Mouse (Mus musculus) v-Abl transformed pro-B cells (cell line): ENCODE results near the gene Zkscan5.

Experiments used
- in situ Hi-C, 2 experiments: fragments of 400-800 bp; cut with MboI; formaldehyde crosslinking; loops; one replicate each; pipeline ENCODE4 v1.15.1; 2025; ENCODE audit not compliant: unreplicated experiment in 2 of 2

The Zkscan5 gene

DNA sequence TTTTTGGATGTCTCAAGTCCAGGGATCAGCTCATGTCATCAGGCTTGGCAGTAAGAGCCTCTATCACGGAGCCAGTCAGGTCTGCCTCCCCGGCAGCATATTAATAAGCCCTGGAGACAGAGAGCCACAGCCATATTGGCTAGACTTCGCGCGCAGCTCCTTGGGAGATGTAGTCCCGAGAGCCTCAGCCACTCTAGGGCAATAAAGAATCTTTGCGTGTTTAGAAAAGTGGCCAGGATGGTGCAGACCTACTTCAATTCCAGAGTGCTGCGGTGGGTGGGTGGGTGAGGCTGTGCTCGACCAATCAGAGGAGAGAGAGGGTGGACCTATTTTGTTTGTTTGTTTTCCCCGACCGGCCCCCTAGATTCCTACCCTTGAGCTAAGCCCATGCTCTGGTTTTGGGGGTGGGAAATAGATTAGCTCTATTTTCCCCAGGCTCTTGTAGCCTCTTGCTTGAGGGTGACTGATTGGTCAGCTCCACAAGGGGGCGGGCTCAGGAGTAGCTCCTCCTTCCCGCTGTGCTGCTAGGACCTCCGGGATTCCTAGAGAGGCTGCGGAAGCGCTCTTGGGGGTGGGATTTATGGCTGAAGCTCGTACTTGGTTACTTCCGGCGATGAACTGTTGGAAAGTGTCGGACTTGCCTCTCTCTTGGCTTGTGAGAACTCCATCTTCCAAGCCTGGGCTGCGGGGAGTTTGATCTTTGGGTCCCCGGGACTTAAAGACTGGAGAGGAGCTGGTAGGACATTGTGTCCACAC, at the start of gene Zkscan5:
TSS of gene Zkscan5 (plus strand) at position 627 of the 756 bp plus-strand sequence.
- in situ Hi-C loops = loop anchor here in 1 of 2 experiments (25.0 kb wide), 1 partner anchor 1858 kb away; no protein-coding TSS in a partner anchor

DNA sequence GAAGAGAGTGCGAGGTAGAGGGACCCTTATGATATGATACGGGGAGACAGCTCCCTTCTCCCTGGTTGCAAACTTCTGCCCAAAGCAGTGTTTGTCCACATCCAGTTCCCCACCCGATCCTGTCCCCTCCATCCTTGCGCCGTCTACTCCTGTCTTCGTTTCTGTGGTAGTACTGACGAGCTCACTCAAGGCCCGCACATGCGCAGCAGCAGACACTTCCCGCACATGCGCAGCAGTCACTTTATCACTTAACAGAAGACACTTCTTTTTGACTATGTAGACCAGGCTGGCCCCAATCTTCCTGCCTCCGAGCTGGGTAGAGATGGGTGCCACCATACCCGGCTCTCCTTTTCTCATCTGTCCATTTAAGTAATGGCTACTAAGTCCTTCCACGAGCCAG, 43.0 kb upstream of the Zkscan5 start:
- in situ Hi-C loops = no loop called here

DNA sequence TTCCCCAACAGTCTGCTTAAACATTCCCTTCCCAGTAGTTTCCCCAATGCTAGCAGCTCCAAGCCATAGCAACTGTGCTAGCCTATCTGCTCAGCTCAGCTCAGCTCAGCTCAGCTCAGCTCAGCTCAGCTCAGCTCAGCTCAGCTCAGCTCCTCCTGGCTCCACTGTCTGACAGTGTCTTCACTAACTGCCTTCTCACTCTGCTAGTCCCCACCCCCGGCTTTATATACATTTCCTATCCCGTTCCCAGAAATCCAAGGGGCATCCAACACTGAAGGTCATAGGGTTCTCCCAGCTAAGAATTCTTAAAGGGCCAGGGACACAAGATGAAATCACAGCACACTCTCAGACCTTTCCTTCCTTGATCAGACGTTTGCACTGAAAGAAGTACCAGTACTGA, 39.7 kb upstream of the Zkscan5 start:
- in situ Hi-C loops = no loop called here

DNA sequence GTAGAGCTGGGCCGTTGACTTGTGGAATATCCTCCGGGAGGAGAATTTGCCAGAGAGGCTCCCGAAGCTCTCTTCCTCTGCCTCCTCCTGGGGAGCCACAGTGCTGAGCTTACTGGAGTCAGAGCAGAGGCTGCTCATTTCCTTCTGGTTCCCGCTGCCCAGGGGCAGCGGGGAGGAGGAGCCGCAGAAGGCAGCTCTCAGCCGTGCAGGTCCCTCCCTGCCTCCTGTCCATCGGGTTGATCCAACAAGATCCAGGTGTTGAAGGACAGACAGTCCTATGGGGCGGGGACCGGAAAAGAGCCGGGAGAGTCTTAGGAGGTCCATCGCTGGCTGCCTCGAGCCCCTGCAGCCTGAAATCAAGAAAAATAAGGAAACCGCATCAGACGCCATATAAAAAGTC, 39.2 kb upstream of the Zkscan5 start:
- in situ Hi-C loops = no loop called here

DNA sequence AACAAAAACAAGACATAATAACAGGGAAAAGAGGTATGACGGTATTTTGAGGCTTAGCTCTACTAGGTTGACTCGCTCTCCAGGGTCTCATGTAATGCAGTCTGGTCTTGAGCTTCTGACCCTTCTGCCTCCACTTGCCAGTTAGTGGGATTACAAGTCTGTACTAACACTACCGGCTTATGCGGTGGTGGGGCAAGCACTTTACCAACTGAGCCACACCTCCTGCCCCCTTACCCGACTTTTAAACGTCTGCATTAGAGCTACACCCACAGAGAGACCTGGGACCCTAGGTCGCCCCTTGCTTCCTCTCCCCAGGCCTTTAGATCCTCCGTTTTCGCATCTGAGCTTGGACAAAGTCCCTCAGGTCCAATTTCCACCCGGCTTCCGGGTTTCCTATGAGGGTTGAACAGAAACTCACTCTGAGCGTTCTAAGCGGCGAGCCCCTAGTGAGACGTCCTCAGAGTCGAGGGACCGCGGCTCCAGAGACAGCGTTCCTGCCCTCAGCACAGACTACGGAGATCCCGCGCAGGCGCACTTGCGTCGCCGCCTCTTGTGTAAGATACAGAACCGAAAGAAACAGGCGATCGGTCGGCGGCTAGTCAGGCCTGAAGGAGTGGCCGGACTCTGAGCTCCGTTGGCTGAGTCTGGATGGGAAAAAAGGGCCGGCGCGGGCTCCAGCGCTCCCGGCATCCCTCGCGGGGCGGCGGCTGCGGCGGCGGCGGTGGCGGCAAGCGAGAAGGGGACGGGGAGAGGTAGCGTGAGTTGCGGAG, 37.6 kb upstream of the Zkscan5 start, which contains the start of the genes Ptcd1 and Cpsf4:
TSS of gene Ptcd1 (minus strand) at position 573 of the 770 bp plus-strand sequence.
TSS of gene Cpsf4 (plus strand) at position 678 of the 770 bp plus-strand sequence.
- in situ Hi-C loops = no loop called here

DNA sequence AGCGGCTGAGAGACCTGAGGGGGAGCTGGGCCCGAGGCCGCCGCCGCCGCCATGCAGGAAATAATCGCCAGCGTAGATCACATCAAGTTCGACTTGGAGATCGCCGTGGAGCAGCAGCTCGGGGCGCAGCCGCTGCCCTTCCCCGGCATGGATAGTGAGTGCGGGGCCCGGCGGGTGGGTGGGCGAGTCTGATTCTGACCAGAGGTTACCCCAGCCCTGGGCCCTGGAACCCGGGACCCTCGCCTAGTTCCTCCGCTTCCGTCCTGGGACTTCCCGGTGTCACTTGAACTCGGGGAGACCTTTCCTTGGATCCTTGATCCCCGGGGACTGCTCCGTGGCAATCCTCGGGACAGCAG, 37.1 kb upstream of the Zkscan5 start:
- in situ Hi-C loops = no loop called here

DNA sequence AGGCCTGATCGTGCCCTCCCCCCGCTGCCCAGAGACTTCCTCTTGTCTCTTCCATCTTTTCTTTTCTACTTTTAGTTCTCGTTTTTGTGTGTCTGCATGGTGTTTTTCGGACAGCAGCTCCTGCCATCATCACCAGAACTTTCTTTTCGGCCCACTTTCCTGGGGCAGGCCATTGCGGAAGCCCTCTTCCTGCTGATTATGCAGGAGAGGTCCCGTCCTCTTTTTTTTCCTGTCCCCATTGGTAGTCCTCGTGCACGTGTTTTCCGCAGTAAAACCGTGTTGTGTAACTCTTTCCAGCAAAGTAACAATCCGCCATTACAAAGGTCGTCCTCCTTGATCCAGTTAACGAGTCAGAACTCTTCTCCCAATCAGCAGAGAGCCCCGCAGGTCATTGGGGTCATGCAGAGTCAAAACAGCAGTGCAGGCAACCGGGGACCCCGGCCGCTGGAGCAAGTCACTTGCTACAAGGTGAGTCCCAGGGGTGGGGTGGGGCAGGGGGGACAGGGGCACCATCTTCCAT, 25.8 kb upstream of the Zkscan5 start:
- in situ Hi-C loops = no loop called here

DNA sequence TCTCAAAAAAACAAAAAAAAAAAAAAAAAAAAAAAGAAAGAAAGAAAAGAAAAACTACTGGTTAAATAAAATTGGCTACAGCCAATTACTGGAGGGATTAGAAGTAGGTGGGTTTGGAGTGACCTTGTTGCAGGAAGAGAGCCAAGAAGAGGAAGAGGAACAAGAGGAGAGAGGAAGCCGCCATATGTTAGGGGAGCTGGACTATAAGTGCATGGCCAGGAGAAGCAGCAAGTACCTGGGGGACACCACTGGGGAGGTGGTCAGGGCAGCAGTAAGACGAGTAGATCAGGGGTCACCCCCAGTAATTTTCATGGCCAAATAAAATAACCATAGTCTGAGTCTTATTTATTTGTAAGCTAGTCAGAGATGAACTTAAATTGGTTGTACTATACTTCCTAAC, 19.1 kb upstream of the Zkscan5 start:
- in situ Hi-C loops = no loop called here

DNA sequence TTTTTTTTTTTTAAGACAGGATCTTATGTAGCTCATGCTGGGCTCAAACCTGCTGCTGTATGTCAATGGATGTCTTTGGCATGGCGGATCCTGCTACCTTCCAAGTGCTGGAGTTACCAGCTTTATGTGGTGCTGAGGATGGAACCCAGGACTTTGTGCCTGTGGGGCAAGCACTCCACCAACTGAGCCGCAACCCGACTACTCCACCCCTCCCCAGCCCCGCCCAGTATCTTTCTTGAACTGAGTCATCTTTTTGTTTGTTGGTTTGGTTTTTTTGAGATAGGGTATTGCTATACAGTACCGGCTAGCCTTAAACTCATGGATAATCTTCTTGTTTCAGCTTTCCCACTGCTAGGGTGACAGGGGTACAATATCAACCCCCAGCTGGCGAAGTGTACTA, 14.9 kb upstream of the Zkscan5 start:
- in situ Hi-C loops = no loop called here

DNA sequence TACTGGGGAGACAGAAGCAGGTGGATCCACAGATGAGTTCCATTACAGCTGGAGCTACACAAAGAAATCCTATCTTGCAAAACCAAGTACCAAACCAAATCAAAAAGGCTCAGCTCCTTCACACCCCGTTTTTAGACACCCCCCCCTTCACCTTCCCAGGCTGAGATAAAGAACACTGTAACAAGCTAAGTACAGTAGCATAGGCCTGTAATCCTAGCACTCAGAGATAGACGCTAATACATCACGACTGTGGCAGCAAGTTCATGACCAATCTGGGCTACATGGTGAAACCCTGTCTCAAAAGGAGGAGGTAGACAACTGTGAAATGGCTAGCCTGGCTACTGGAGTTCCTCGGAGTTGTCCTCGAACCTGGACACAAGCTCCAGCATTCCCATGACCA, 14.0 kb upstream of the Zkscan5 start:
- in situ Hi-C loops = no loop called here

DNA sequence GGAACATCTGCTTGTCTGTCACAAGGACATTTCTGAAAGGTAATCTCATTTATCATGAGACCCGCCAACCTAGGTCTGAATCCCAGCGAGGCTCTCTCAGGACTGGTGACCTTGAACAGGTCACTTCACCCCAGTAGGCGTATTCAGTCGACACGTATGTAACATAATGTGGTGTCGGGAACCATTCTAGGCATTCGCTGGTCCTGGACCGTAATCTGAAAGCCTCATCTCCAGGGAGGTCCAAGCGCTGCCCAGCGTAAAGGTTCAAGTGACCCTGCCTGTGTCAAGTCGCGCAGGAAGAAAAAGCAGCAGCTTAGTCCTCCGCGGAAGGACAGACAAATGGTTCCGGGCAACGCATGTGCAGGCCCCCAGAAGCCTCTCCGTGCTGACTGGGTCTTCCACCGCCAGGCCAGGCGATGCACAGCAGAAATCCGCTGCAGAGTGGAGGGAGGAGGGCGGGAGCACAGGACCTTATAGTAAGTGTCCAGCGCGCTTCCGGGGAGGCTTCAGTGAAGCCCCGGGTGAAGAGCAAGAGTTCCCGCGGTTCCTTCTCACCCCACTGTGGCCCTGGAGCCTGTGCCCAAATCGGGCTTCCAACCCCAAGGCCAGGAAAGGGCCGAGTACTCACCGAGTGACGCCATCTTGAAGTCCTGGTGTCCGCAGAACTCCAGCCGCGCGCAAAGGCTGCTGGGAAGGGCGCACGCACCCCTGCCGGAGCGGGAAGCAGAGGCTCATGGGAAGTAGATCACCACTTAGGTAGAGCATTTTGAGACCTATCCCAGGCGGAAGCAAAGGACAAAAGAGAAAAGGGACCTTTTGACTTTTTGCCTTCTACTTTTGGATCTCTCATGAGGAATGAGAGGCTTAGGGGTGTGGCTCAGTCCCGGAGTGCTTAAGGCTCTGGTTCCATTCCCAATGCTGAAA, 13.2 kb upstream of the Zkscan5 start:
- in situ Hi-C loops = no loop called here

DNA sequence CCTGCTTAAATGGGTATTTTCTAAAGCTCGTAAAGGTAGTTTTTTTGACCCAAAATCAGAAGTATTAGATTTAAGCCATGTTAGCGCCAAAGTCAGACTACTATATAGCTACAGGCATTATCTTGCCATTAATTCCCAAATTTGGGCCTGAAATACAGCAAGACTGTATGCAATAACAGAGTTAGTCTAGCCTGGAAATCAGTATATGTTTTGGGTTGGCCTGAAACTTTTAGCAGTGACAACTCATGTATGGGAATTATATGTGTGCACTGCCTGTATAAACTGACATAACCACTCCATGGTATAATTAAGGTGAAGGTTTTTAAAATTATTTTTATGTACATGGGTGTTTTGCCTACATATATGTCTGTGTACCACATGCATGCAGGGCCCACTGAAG, 12.4 kb upstream of the Zkscan5 start, which contains the start of gene Atp5j2:
TSS of gene Atp5j2 (minus strand) at position 101 of the 400 bp plus-strand sequence.
- in situ Hi-C loops = no loop called here

DNA sequence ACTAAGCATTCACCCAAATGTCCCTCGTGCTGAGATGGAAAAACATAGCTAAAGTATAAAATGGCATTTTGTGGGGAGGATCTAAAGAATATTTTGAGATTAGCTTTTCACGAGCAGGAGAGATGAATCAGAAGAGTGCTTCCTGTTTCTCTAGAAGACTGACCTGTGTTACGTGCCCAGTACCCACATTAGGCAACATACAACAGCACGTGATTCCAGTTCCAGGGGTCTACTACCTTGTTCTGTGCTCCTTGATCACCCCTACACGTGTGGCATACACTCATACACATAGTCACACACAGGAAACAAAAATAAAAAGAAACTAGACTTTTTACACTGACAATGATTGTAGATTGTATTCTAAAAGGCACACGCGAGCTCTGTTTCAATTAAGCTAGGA, 4.0 kb upstream of the Zkscan5 start:
- in situ Hi-C loops = loop anchor here in 1 of 2 experiments (25.0 kb wide), 1 partner anchor 1862 kb away; no protein-coding TSS in a partner anchor

DNA sequence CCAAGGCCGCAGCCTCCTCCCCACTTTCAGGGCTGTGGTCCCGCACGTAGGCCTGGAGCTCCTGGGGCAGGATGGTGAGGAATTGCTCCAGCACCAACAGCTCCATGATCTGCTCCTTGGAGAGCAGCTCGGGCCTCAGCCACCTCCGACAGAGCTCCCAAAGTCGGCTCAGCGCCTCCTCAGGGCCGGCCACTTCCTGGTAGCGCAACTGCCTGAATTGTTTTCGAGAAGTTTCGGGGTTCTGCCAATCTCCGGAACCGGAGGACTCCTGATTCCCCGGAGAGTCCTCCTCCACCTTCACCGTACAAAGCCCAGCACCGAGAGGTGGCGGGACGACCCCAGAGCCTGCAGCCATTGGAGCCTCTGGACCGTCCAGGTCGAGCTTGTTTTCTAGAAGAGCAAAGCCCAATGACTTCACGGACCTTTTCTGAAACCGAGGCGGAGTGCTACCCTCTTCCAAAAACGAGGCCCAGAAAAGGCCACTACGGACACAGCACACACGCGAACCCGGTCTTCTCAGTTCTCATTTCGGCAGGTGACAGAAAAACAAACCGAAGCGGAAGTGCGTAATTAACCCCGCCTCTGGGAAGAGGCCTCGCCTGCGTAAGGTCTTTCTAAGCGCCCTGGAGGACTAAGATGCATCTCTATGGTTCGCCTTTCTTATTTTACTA, 2.9 kb upstream of the Zkscan5 start, which contains the start of gene Zkscan14:
TSS of gene Zkscan14 (minus strand) at position 548 of the 671 bp plus-strand sequence.
- in situ Hi-C loops = loop anchor here in 1 of 2 experiments (25.0 kb wide), 1 partner anchor 1861 kb away; no protein-coding TSS in a partner anchor

DNA sequence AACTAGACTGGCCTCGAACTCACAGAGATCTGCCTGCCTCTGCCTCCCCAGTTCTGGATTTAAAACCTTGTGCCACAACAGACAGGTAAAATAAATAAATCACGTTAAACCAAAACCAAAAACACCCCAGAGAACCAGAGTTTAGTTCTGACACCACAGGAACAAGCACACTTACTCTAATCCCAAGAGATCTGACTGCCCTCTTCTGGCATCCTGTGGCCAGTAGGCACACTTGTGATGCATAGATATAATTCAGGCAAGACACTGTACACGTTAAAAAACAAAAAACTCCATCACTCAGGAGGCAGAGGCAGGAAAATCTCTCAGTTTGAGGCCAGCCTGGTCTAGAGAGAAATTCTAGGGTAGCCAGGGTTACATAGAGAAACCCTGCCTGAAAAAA, 1.9 kb upstream of the Zkscan5 start:
- in situ Hi-C loops = loop anchor here in 1 of 2 experiments (25.0 kb wide), 1 partner anchor 1860 kb away; no protein-coding TSS in a partner anchor

DNA sequence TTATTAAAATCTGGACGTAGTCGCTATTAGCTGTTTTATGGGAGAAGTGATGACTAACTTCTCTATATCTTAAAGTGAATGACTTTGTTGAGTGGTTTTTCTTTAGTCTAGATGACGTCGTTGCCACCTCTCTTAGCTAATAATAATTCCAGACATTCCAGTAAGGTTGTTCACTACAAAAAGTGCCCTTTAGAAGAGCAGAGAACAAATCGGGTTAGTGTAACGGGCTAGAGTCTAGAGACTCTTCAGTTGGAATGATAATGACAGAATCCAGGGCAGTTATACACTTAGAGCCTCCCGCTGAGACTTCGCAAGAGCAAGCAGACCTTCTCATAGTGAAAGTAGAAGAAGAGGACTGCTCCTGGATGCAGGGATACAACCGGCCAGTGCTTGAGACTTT, 679 bp downstream of the Zkscan5 start:
- in situ Hi-C loops = loop anchor here in 1 of 2 experiments (25.0 kb wide), 1 partner anchor 1857 kb away; no protein-coding TSS in a partner anchor

DNA sequence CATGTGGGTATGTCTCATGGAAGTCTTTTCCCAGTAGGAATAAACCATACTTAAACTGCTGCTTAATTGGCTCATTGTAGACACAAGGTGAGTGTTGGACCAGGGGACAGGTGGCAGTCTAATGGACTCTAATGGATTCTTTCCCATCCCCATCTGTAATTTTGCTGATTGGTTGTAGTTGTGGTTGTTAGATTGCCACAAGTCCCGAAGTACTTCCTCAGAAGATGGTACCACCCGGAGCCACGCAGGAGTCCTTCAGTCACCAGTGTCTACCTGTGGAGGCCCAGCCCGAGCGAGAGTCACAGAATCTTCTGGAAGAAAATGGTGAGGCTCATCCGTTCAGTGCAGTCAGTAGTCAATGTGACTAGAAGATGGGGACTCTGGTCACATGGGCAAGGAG, 3.0 kb downstream of the Zkscan5 start:
- in situ Hi-C loops = loop anchor here in 1 of 2 experiments (25.0 kb wide), 1 partner anchor 1855 kb away; no protein-coding TSS in a partner anchor

DNA sequence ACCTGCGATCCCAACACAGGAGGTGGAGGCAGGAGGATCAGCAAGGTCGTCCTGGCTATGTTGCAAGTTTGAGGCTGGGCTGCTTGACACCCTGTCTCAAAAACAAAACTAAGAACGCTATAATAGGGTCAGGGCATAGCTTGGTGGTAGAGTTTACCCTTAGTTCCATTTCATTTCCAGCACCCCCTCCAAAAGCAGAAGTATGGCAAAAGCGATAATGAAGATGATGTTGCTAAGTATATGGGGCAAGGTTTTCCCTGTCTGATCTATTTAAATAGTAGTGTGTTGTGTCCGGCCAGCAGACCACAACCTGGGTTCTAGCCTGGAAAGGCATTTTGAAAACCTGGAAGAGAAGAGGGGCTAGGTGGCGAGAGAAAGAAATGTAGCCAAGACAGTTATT, 3.6 kb downstream of the Zkscan5 start:
- in situ Hi-C loops = loop anchor here in 1 of 2 experiments (25.0 kb wide), 1 partner anchor 1854 kb away; no protein-coding TSS in a partner anchor

DNA sequence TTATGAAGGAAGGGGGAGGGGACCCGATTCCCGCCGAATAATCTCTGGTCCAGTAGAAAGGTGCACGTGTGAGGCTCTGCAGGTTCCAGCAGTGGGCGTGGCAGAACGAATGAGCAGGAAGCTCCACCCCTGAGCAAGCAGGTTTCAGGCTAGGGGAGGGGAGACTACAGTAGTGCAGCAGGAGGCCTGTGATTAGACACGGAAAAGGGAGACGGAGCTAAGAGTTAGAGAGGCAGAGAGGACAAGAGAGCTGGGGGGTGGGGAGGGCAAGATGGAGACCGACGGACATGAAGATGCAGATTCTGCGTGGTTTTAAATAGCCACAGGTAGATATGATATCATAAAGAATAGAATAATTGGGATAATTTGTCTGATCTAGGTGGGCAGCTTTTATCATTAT, 4.0 kb downstream of the Zkscan5 start:
- in situ Hi-C loops = loop anchor here in 1 of 2 experiments (25.0 kb wide), 1 partner anchor 1854 kb away; no protein-coding TSS in a partner anchor
